Mouse (Mus musculus) CH12.LX (cell line): ENCODE results near the gene Slc4a11.

ENCODE experiments used
- CTCF ChIP-seq, 2 experiments: IDR thresholded peaks in 1 of 2; conservative IDR thresholded peaks in 1 of 2; 2 replicates each; pipeline ENCODE4 v1.5.1; 2011 to 2012; ENCODE audit warnings: low read depth in 2 of 2, low read length in 2 of 2, improper control_type of control experiment in 1 of 2, inconsistent platforms in 1 of 2, mild to moderate bottlenecking in 1 of 2, moderate library complexity in 1 of 2
- EP300 ChIP-seq: IDR thresholded peaks from 2 replicates; pipeline ENCODE4 v1.6.1; 2011; ENCODE audit warnings: low read length, improper control_type of control experiment
- JUND ChIP-seq: conservative IDR thresholded peaks from 2 replicates; pipeline ENCODE4 v1.6.1; 2011; ENCODE audit warnings: low read depth, low read length, improper control_type of control experiment
- MYC ChIP-seq: IDR thresholded peaks from 2 replicates; pipeline ENCODE4 v1.6.1; 2011; ENCODE audit warnings: low read depth, mild to moderate bottlenecking, improper control_type of control experiment, low read length
- PAX5 ChIP-seq: IDR thresholded peaks from 2 replicates; pipeline ENCODE4 v1.6.1; 2012; ENCODE audit warnings: low read length, inconsistent platforms, mixed read lengths
- POLR2A ChIP-seq: IDR thresholded peaks from 2 replicates; pipeline ENCODE4 v1.6.1; 2011; ENCODE audit warnings: low read depth, mild to moderate bottlenecking, improper control_type of control experiment, low read length
- ZNF384 ChIP-seq: IDR thresholded peaks from 2 replicates; pipeline ENCODE4 v1.6.1; 2012; ENCODE audit warnings: low read depth, low read length, improper control_type of control experiment, inconsistent platforms

GRCm38 (mm10) chr2:130639276-130639675 lies 58.0 kb downstream of the Slc4a11 start:
- TF ChIP-seq CTCF (conservative IDR thresholded peaks at IDR 0.05 in 1 of 2, IDR thresholded peaks at IDR 0.05 in 1 of 2; ENCODE audit: low read depth in 2 of 2, low read length in 2 of 2): no peak
- TF ChIP-seq JUND: no peak
- no peak for TF ChIP-seq EP300
- no peak for TF ChIP-seq ZNF384
- TF ChIP-seq POLR2A: no peak
- no peak for TF ChIP-seq PAX5
- no peak for TF ChIP-seq MYC
